In genomic region chr2:170185137-170185837, GRCm38 (mm10) we compare ENCODE assay signal across 8 mouse cellular contexts. TPM values are rescaled to one million over a fixed set of nuclear protein-coding genes. Genes with fewer than 3 reads are reported as not detected.
A peak's percentile ranks its signal among the peaks of the same experiment; 100 is the strongest.
DNase-seq lines count a peak whose midpoint lies in the region; ATAC-seq and TF ChIP-seq lines count a peak whose summit lies in the region.

No protein-coding gene starts in this region.

- peak overlapping the region; percentile 51 for H3K9ac ChIP-seq in lung, embryonic 14.5 days
- H3K9ac ChIP-seq in embryonic facial prominence, embryonic 13.5 days, result no peak overlapping the region
- peak overlapping the region; percentile 67; the same call in 1 of the 2 replicates for H3K9ac ChIP-seq in limb, embryonic 12.5 days (replicated peaks)
- no peak overlapping the region; the same call in 1 of the 2 replicates for H3K9ac ChIP-seq in neural tube, embryonic 15.5 days (replicated peaks)

- H3K9me3 ChIP-seq in lung, embryonic 14.5 days (ENCODE audit: low read depth, low read length), result no peaks in the 10 kb centered on the region
- H3K9me3 ChIP-seq in embryonic facial prominence, embryonic 13.5 days, result no peaks in the 10 kb centered on the region
- no peaks in the 10 kb centered on the region for H3K9me3 ChIP-seq in limb, embryonic 12.5 days
- H3K9me3 ChIP-seq in neural tube, embryonic 15.5 days (replicated peaks), result no peaks in the 10 kb centered on the region

- no peaks in the 10 kb centered on the region for H3K27me3 ChIP-seq in lung, embryonic 14.5 days (ENCODE audit: insufficient read depth, low read length)
- H3K27me3 ChIP-seq in embryonic facial prominence, embryonic 13.5 days, result no peaks in the 10 kb centered on the region
- no peaks in the 10 kb centered on the region for H3K27me3 ChIP-seq in limb, embryonic 12.5 days
- no peaks in the 10 kb centered on the region for H3K27me3 ChIP-seq in neural tube, embryonic 15.5 days (replicated peaks)

- no peak for DNase-seq in lung, embryonic 14.5 days
- DNase-seq in lung, adult 2 months, result no peak
- no peak for DNase-seq in gastrocnemius, adult 18-20 months (ENCODE audit: low spot score)
- DNase-seq in layer of hippocampus, adult 9-11 months, result no peak
- DNase-seq in lung, postnatal 4 days, result no peak

- peak overlapping the region; percentile 42 for H3K4me3 ChIP-seq in lung, embryonic 14.5 days (ENCODE audit: low read depth, low read length)
- no peak overlapping the region for H3K4me3 ChIP-seq in lung, adult 2 months (replicated peaks; ENCODE audit: extremely low read depth, low read depth, low read length)
- H3K4me3 ChIP-seq in embryonic facial prominence, embryonic 13.5 days, result peak overlapping the region; percentile 48
- peak overlapping the region; percentile 53 for H3K4me3 ChIP-seq in limb, embryonic 12.5 days (replicated peaks)
- peak overlapping the region; percentile 47 for H3K4me3 ChIP-seq in neural tube, embryonic 15.5 days (replicated peaks)

- H3K36me3 ChIP-seq in lung, embryonic 14.5 days (ENCODE audit: insufficient read depth), result no peaks in the 10 kb centered on the region
- H3K36me3 ChIP-seq in embryonic facial prominence, embryonic 13.5 days, result no peaks in the 10 kb centered on the region
- no peaks in the 10 kb centered on the region for H3K36me3 ChIP-seq in limb, embryonic 12.5 days
- no peaks in the 10 kb centered on the region for H3K36me3 ChIP-seq in neural tube, embryonic 15.5 days

- WGBS in lung, embryonic 14.5 days, result 56% methylated on average over 4 of the region's 4 CpGs
- 53% methylated on average over 4 of the region's 4 CpGs for WGBS in lung, adult 2 months
- 53% methylated on average over 4 of the region's 4 CpGs for WGBS in embryonic facial prominence, embryonic 13.5 days
- 64% methylated on average over 4 of the region's 4 CpGs for WGBS in limb, embryonic 12.5 days
- WGBS in neural tube, embryonic 15.5 days, result 77% methylated on average over 4 of the region's 4 CpGs

- H3K27ac ChIP-seq in lung, embryonic 14.5 days (ENCODE audit: low read depth), result peak overlapping the region; percentile 42; the same call in 1 of the 2 replicates
- peak overlapping the region; percentile 88 for H3K27ac ChIP-seq in embryonic facial prominence, embryonic 13.5 days
- peak overlapping the region; percentile 23; the same call in 1 of the 2 replicates for H3K27ac ChIP-seq in limb, embryonic 12.5 days
- H3K27ac ChIP-seq in neural tube, embryonic 15.5 days (replicated peaks), result peak overlapping the region; percentile 60

- TF ChIP-seq CTCF in lung, embryonic 14.5 days (IDR thresholded peaks at IDR 0.05; ENCODE audit: low read depth), result no peak
- TF ChIP-seq CTCF in lung, adult 2 months (IDR thresholded peaks at IDR 0.05; ENCODE audit: insufficient read depth, low read length), result no peak

- no peak for TF ChIP-seq POLR2A in lung, adult 2 months (IDR thresholded peaks at IDR 0.05; ENCODE audit: borderline replicate concordance, extremely low read depth, low read depth, low read length)

- H3K4me1 ChIP-seq in lung, embryonic 14.5 days (ENCODE audit: insufficient read depth), result 0 out of 2 replicates have a peak, but pooled peaks cover 3% of the 10 kb centered on the region
- peaks cover 8% of the 10 kb centered on the region for H3K4me1 ChIP-seq in lung, adult 2 months (ENCODE audit: control insufficient read depth, insufficient read depth, low read length)
- peaks cover 14% of the 10 kb centered on the region for H3K4me1 ChIP-seq in embryonic facial prominence, embryonic 13.5 days
- H3K4me1 ChIP-seq in limb, embryonic 12.5 days (replicated peaks), result peaks cover 9% of the 10 kb centered on the region; the same call in 1 of the 2 replicates
- peaks cover 10% of the 10 kb centered on the region; the same call in 1 of the 2 replicates for H3K4me1 ChIP-seq in neural tube, embryonic 15.5 days

- peak overlapping the region; percentile 68 for H3K4me2 ChIP-seq in lung, embryonic 14.5 days
- H3K4me2 ChIP-seq in embryonic facial prominence, embryonic 13.5 days, result peak overlapping the region; percentile 63
- H3K4me2 ChIP-seq in limb, embryonic 12.5 days, result peak overlapping the region; percentile 66
- peak overlapping the region; percentile 73 for H3K4me2 ChIP-seq in neural tube, embryonic 15.5 days

- peak; percentile 57; the same call in 1 of the 2 replicates for ATAC-seq in lung, embryonic 14.5 days (ENCODE audit: insufficient read depth)
- no peak for ATAC-seq in embryonic facial prominence, embryonic 13.5 days (ENCODE audit: insufficient number of reproducible peaks, insufficient read depth, low FRiP score, low TSS enrichment, low read depth)
- no peak for ATAC-seq in limb, embryonic 12.5 days (ENCODE audit: insufficient number of reproducible peaks, insufficient read depth, low FRiP score, low TSS enrichment, low read depth)
- peak; percentile 42; the same call in 1 of the 2 replicates for ATAC-seq in neural tube, embryonic 15.5 days (ENCODE audit: low FRiP score)

RNA-seq across cellular contexts. Expression of gene Zfp217, which starts 37.4 kb away (rescaled TPM):
- polyA plus RNA-seq in lung, embryonic 14.5 days (2014; fragmentation: Nextera tagmentation; extraction: Ambion mirVana), result 4.9 and 6.0 TPM in 2 replicates
- 13.7 and 19.8 TPM in 2 replicates for polyA plus RNA-seq in lung, adult 2 months (2012; rRNA removed)
- polyA plus RNA-seq in embryonic facial prominence, embryonic 13.5 days (2015; fragmentation: Nextera tagmentation; extraction: Ambion mirVana), result 4.7 and 5.2 TPM in 2 replicates
- polyA plus RNA-seq in limb, embryonic 12.5 days (2016; fragmentation: Nextera tagmentation; extraction: Ambion mirVana), result 5.0 and 5.1 TPM in 2 replicates
- 0.82 and 2.4 TPM in 2 replicates for polyA plus RNA-seq in neural tube, embryonic 15.5 days (2015; fragmentation: Nextera tagmentation; extraction: Ambion mirVana)
- 1 to 10 TPM; 3.8 to 5.5 TPM for total RNA-seq in gastrocnemius, adult 18-20 months (2021)

Comparison
In these comparisons a context has a peak if more than half of its experiments do, and no peak if none do; other contexts are left out.
1. ATAC-seq: peak in lung, embryonic 14.5 days (single experiment) and neural tube, embryonic 15.5 days (single experiment); none in embryonic facial prominence, embryonic 13.5 days (single experiment) and limb, embryonic 12.5 days (single experiment).
2. H3K27ac ChIP-seq: peak in every context shown above with its lines; median percentile 88 in embryonic facial prominence, embryonic 13.5 days; 60 in neural tube, embryonic 15.5 days; 42 in lung, embryonic 14.5 days; 23 in limb, embryonic 12.5 days.
3. H3K9ac ChIP-seq: peak in lung, embryonic 14.5 days (single experiment) and limb, embryonic 12.5 days (single experiment); none in embryonic facial prominence, embryonic 13.5 days (single experiment) and neural tube, embryonic 15.5 days (single experiment).
4. Peak in every context shown above with its lines, with median percentiles within 50 percentile points of each other: H3K4me2 ChIP-seq.